ENCODE assay signal across 8 mouse cellular contexts in the genomic region with DNA sequence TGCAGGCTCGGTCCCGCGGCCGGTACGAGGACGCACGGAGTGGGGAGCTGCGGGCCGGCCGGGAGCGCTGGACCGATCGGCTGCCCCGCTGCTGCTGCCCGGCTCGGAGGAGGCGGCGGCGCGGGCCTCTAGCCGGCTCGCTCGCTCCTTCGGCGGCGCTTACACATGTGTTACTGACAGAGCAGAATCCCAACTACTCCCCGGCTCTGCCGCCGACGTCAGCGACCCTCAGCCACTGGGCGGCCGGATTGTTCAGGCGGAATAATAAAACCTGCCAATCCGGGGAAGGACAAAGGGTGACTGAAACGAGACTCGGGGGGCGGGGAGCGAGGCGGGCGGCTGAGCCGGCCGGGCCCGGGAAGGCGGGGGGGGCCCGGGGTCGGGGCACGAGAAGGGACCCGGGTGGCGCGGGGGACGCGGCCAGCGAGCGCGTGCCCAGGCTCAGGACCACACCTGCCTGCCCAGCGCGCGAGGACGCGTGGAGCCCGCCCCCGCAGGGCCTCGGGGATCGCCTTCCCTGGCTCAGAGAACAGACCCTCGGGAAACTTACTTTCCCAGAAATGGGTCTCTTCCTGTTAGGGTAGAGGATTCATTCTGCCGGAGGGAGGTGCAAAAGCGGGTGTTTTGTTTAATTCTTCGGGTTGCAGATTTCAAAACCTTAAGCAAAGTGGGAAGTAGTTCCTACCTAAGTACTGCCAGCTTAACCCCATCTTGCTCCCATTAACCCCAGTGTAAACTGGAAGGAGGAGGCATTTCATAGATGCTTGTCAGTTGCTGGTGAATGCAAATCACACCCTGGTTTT. TPM values are rescaled to one million over a fixed set of nuclear protein-coding genes. Genes with fewer than 3 reads are reported as not detected.
DNase-seq lines count a peak whose midpoint lies in the region; ATAC-seq and TF ChIP-seq lines count a peak whose summit lies in the region.

No protein-coding gene starts in this region.

- H3K27ac ChIP-seq in lung, embryonic 16.5 days (ENCODE audit: low read length) = peak overlapping the region; percentile 99
- peak overlapping the region; percentile 42 for H3K27ac ChIP-seq in thymus, adult 2 months (ENCODE audit: control insufficient read depth, insufficient read depth, low read length)

- WGBS in lung, embryonic 16.5 days = 0% methylated on average over 49 of the region's 69 CpGs
- under 1% methylated on average over 69 of the region's 69 CpGs for WGBS in thymus, adult 2 months

- peaks cover 21% of the 10 kb centered on the region for H3K4me1 ChIP-seq in G1E (ENCODE audit: insufficient read depth, low read depth, low read length)
- H3K4me1 ChIP-seq in lung, embryonic 16.5 days (replicated peaks; ENCODE audit: control insufficient read depth, insufficient read depth, low read length) = peaks cover 14% of the 10 kb centered on the region
- H3K4me1 ChIP-seq in thymus, adult 2 months (replicated peaks; ENCODE audit: control insufficient read depth, insufficient read depth, low read length) = peaks cover 5% of the 10 kb centered on the region

- H3K9me3 ChIP-seq in G1E (replicated peaks) = no peaks in the 10 kb centered on the region
- H3K9me3 ChIP-seq in lung, embryonic 16.5 days (ENCODE audit: control insufficient read depth, low read length) = no peaks in the 10 kb centered on the region

- peak overlapping the region; percentile 98 for H3K9ac ChIP-seq in lung, embryonic 16.5 days (ENCODE audit: low read length)

- peak; percentile 59 for TF ChIP-seq POLR2A in thymus, adult 2 months (IDR thresholded peaks at IDR 0.05; ENCODE audit: control insufficient read depth, extremely low read depth, insufficient read depth, low read length, poor library complexity)

- DNase-seq in G1E (ENCODE audit: low spot score) = peak; percentile 98
- DNase-seq in cerebellum, adult 18-20 months = peak; percentile 89 to 93
- DNase-seq in forelimb bud, embryonic 11.5 days (ENCODE audit: low read depth, low spot score) = peak; percentile 95
- peak; percentile 95 for DNase-seq in layer of hippocampus, adult 9-11 months
- DNase-seq in ovary, adult 18-20 months (ENCODE audit: low spot score) = peak; percentile 95
- DNase-seq in thymus, adult 2 months = peak; percentile 88

- ATAC-seq in G1E (ENCODE audit: extremely low read depth, insufficient number of reproducible peaks, low FRiP score, poor library complexity, severe bottlenecking) = peak; percentile 80
- ATAC-seq in hematopoietic stem cell, adult 5-6 weeks (replicated peaks in 1 of 2; ENCODE audit: insufficient read depth in 1 of 2, low FRiP score in 2 of 2, low TSS enrichment in 1 of 2, low read depth in 1 of 2, poor library complexity in 2 of 2, severe bottlenecking in 2 of 2) = peak; percentile 77 to 80
- peak; percentile 93 for ATAC-seq in lung, embryonic 16.5 days (ENCODE audit: low read depth)

- no peaks in the 10 kb centered on the region for H3K27me3 ChIP-seq in G1E (ENCODE audit: insufficient read depth, low read length)
- no peaks in the 10 kb centered on the region for H3K27me3 ChIP-seq in lung, embryonic 16.5 days (ENCODE audit: control insufficient read depth, insufficient read depth, low read depth, low read length)
- no peaks in the 10 kb centered on the region for H3K27me3 ChIP-seq in thymus, adult 2 months (ENCODE audit: control insufficient read depth, insufficient read depth, low read length)

- H3K4me3 ChIP-seq in G1E (ENCODE audit: low read depth, low read length) = peak overlapping the region; percentile 80
- peak overlapping the region; percentile 91 for H3K4me3 ChIP-seq in lung, embryonic 16.5 days (ENCODE audit: low read length)
- H3K4me3 ChIP-seq in thymus, adult 2 months (ENCODE audit: control insufficient read depth, insufficient read depth, low read length) = peak overlapping the region; percentile 68

- H3K4me2 ChIP-seq in lung, embryonic 16.5 days (ENCODE audit: low read depth, low read length) = peak overlapping the region; percentile 94

- TF ChIP-seq CTCF in G1E (IDR thresholded peaks at IDR 0.05; ENCODE audit: low read depth, low read length) = no peak
- TF ChIP-seq CTCF in thymus, adult 2 months (IDR thresholded peaks at IDR 0.05; ENCODE audit: borderline replicate concordance, control insufficient read depth, extremely low read depth, insufficient read depth, low read length, poor library complexity) = no peak

- peaks cover 7% of the 10 kb centered on the region for H3K36me3 ChIP-seq in G1E (replicated peaks)
- H3K36me3 ChIP-seq in lung, embryonic 16.5 days (ENCODE audit: control insufficient read depth, insufficient read depth, low read length) = peaks cover 6% of the 10 kb centered on the region; the same call in 1 of the 2 replicates
- H3K36me3 ChIP-seq in thymus, adult 2 months (ENCODE audit: control insufficient read depth, insufficient read depth, low read length) = no peaks in the 10 kb centered on the region

RNA-seq across cellular contexts. Expression of a gene that starts 0.5 kb away (rescaled TPM):
- total RNA-seq in G1E (2014; fragmentation: Nextera tagmentation) = 161 and 201 TPM in 2 replicates
- total RNA-seq in G1E (2017) = 37.3 and 45.0 TPM in 2 replicates
- 48.1 and 54.2 TPM in 2 replicates for polyA plus RNA-seq in G1E (2012)
- total RNA-seq in hematopoietic stem cell, adult 5-6 weeks (2017) = 36.6 and 47.0 TPM in 2 replicates
- 72.5 and 73.3 TPM in 2 replicates for polyA plus RNA-seq in lung, embryonic 16.5 days (2015; fragmentation: Nextera tagmentation; extraction: Ambion mirVana)
- 99.1 and 106 TPM in 2 replicates for polyA plus RNA-seq in thymus, adult 2 months (2012; rRNA removed)

Comparison
In these comparisons a context has a peak if more than half of its experiments do, and no peak if none do; other contexts are left out.
1. Peak in every context shown above with its lines: DNase-seq, ATAC-seq, H3K4me3 ChIP-seq and H3K27ac ChIP-seq.